5 mouse cellular contexts compared by ENCODE assay signal in the genomic region with DNA sequence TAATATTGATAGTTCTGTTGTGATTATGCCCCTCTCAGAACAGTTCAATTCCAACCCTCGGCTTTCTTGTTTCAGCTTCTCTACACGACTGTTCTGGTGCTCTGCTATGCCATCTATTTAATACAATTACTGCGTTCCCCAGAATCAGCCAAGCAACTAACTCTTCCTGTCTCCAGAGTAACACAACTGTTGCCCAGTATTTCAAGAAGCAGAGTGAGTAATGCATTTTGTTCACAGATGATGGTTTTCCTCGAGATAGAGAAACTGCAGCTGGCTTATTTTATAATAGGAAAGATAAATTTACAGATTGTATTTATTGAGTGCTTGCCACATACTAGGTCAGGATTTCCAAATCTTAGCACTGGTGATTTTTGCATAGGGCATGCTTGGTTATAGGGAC.
"Had no signal": no experiment of that assay in that cellular context is flagged by ENCODE, and none has a peak within 500 bp of the region (broad histone marks: within the 10 kb centered on the region; RNA-seq: fewer than 3 reads in every experiment).

No protein-coding gene starts in this region.

- DNase-seq: liver, embryonic 13.5 days; midbrain, embryonic 14.5 days; spleen, adult 18-20 months; thymus, adult 18-20 months; thymus, postnatal 36 days had no signal
